Mouse (Mus musculus): ENCODE measurements around the gene Xylt1. TPM values are rescaled to one million over a fixed set of nuclear protein-coding genes. Genes with fewer than 3 reads are reported as not detected.

Gene Xylt1
- polyA plus RNA-seq, 1 experiment from 2014 or later: 2.6 TPM

GRCm38 (mm10) chr7:117672121-117672591 is 291.4 kb downstream of the Xylt1 start:
- H3K4me2 ChIP-seq (ENCODE audit: low read length): no peak overlapping the region
- no peaks in the 10 kb centered on the region for H3K36me3 ChIP-seq (ENCODE audit: control insufficient read depth, insufficient read depth)
- no peak overlapping the region for H3K4me3 ChIP-seq (replicated peaks; ENCODE audit: low read length)
- peak; percentile 49 for ATAC-seq
- H3K9me3 ChIP-seq (ENCODE audit: control insufficient read depth, low read length): no peaks in the 10 kb centered on the region
- peak overlapping the region; percentile 53 for H3K27ac ChIP-seq (ENCODE audit: low read length)
- H3K4me1 ChIP-seq (replicated peaks; ENCODE audit: control insufficient read depth, insufficient read depth, low read length): peaks cover 2% of the 10 kb centered on the region; the same call in 1 of the 2 replicates
- no peak overlapping the region for H3K9ac ChIP-seq (replicated peaks; ENCODE audit: low read depth, low read length)
- WGBS: 75% methylated on average over 7 of the region's 7 CpGs
- H3K27me3 ChIP-seq (replicated peaks; ENCODE audit: control insufficient read depth, insufficient read depth, low read length): no peaks in the 10 kb centered on the region

- Histone ChIP-seq H3K9me3 (ENCODE audit: control insufficient read depth, low read length) (no peaks in the 10 kb centered on the region), H3K9ac (replicated peaks; ENCODE audit: low read depth, low read length) (no peak overlapping the region), H3K27ac (ENCODE audit: low read length) (no peak overlapping the region), H3K4me1 (replicated peaks; ENCODE audit: control insufficient read depth, insufficient read depth, low read length) (peaks cover 9% of the 10 kb centered on the region), H3K27me3 (replicated peaks; ENCODE audit: control insufficient read depth, insufficient read depth, low read length) (no peaks in the 10 kb centered on the region), H3K4me3 (replicated peaks; ENCODE audit: low read length) (no peak overlapping the region), H3K4me2 (ENCODE audit: low read length) (no peak overlapping the region), H3K36me3 (ENCODE audit: control insufficient read depth, insufficient read depth) (no peaks in the 10 kb centered on the region)
- 4% methylated on average over 5 of the region's 5 CpGs for WGBS
- ATAC-seq: peak; percentile 82
These were observed 305.6 kb downstream of the Xylt1 start for GRCm38 (mm10) chr7:117686120-117686996.

GRCm38 (mm10) chr7:117686997-117687302 is 306.2 kb downstream of the Xylt1 start:
- Histone ChIP-seq H3K27me3 (replicated peaks; ENCODE audit: control insufficient read depth, insufficient read depth, low read length) (no peaks in the 10 kb centered on the region), H3K27ac (ENCODE audit: low read length) (no peak overlapping the region), H3K4me1 (replicated peaks; ENCODE audit: control insufficient read depth, insufficient read depth, low read length) (peaks cover 9% of the 10 kb centered on the region), H3K9me3 (ENCODE audit: control insufficient read depth, low read length) (no peaks in the 10 kb centered on the region), H3K4me3 (replicated peaks; ENCODE audit: low read length) (no peak overlapping the region), H3K36me3 (ENCODE audit: control insufficient read depth, insufficient read depth) (no peaks in the 10 kb centered on the region), H3K9ac (replicated peaks; ENCODE audit: low read depth, low read length) (no peak overlapping the region), H3K4me2 (ENCODE audit: low read length) (no peak overlapping the region)
- 15% methylated on average over 3 of the region's 3 CpGs for WGBS
- ATAC-seq: no peak

GRCm38 (mm10) chr7:117695612-117696011 is 314.8 kb downstream of the Xylt1 start:
- ATAC-seq: no peak
- Histone ChIP-seq H3K4me1 (replicated peaks; ENCODE audit: control insufficient read depth, insufficient read depth, low read length) (peaks cover 16% of the 10 kb centered on the region), H3K9ac (replicated peaks; ENCODE audit: low read depth, low read length) (no peak overlapping the region), H3K4me2 (ENCODE audit: low read length) (no peak overlapping the region), H3K36me3 (ENCODE audit: control insufficient read depth, insufficient read depth) (no peaks in the 10 kb centered on the region), H3K9me3 (ENCODE audit: control insufficient read depth, low read length) (no peaks in the 10 kb centered on the region), H3K4me3 (replicated peaks; ENCODE audit: low read length) (no peak overlapping the region), H3K27ac (ENCODE audit: low read length) (no peak overlapping the region), H3K27me3 (replicated peaks; ENCODE audit: control insufficient read depth, insufficient read depth, low read length) (no peaks in the 10 kb centered on the region)
- 93% methylated on average over 4 of the region's 4 CpGs for WGBS

GRCm38 (mm10) chr7:117697681-117698080 is 316.9 kb downstream of the Xylt1 start:
- no peak for ATAC-seq
- Histone ChIP-seq H3K4me1 (replicated peaks; ENCODE audit: control insufficient read depth, insufficient read depth, low read length) (peaks cover 16% of the 10 kb centered on the region), H3K27me3 (replicated peaks; ENCODE audit: control insufficient read depth, insufficient read depth, low read length) (no peaks in the 10 kb centered on the region), H3K36me3 (ENCODE audit: control insufficient read depth, insufficient read depth) (no peaks in the 10 kb centered on the region), H3K9ac (replicated peaks; ENCODE audit: low read depth, low read length) (no peak overlapping the region), H3K27ac (ENCODE audit: low read length) (no peak overlapping the region), H3K4me2 (ENCODE audit: low read length) (no peak overlapping the region), H3K4me3 (replicated peaks; ENCODE audit: low read length) (no peak overlapping the region), H3K9me3 (ENCODE audit: control insufficient read depth, low read length) (no peaks in the 10 kb centered on the region)
- 98% methylated on average over 4 of the region's 4 CpGs for WGBS

- no peaks in the 10 kb centered on the region for H3K9me3 ChIP-seq (ENCODE audit: control insufficient read depth, low read length)
- no peaks in the 10 kb centered on the region for H3K27me3 ChIP-seq (replicated peaks; ENCODE audit: control insufficient read depth, insufficient read depth, low read length)
- H3K4me1 ChIP-seq (replicated peaks; ENCODE audit: control insufficient read depth, insufficient read depth, low read length): peaks cover 16% of the 10 kb centered on the region
- no peak overlapping the region; the same call in 1 of the 2 replicates for H3K27ac ChIP-seq (ENCODE audit: low read length)
- WGBS: 95% methylated on average over 1 of the region's 1 CpGs
- no peak overlapping the region for H3K9ac ChIP-seq (replicated peaks; ENCODE audit: low read depth, low read length)
- no peak overlapping the region for H3K4me3 ChIP-seq (replicated peaks; ENCODE audit: low read length)
- H3K36me3 ChIP-seq (ENCODE audit: control insufficient read depth, insufficient read depth): no peaks in the 10 kb centered on the region
- H3K4me2 ChIP-seq (ENCODE audit: low read length): no peak overlapping the region
- ATAC-seq: no peak
These were observed 317.9 kb downstream of the Xylt1 start for GRCm38 (mm10) chr7:117698551-117699114.

GRCm38 (mm10) chr7:117699343-117699985 is 318.7 kb downstream of the Xylt1 start:
- Histone ChIP-seq H3K27ac (ENCODE audit: low read length) (peak overlapping the region; percentile 56), H3K27me3 (replicated peaks; ENCODE audit: control insufficient read depth, insufficient read depth, low read length) (no peaks in the 10 kb centered on the region), H3K4me2 (ENCODE audit: low read length) (peak overlapping the region; percentile 27), H3K9ac (replicated peaks; ENCODE audit: low read depth, low read length) (no peak overlapping the region), H3K9me3 (ENCODE audit: control insufficient read depth, low read length) (no peaks in the 10 kb centered on the region), H3K4me3 (replicated peaks; ENCODE audit: low read length) (no peak overlapping the region), H3K36me3 (ENCODE audit: control insufficient read depth, insufficient read depth) (no peaks in the 10 kb centered on the region), H3K4me1 (replicated peaks; ENCODE audit: control insufficient read depth, insufficient read depth, low read length) (peaks cover 16% of the 10 kb centered on the region)
- 13% methylated on average over 4 of the region's 4 CpGs for WGBS
- peak; percentile 92 for ATAC-seq

- Histone ChIP-seq H3K9me3 (ENCODE audit: control insufficient read depth, low read length) (no peaks in the 10 kb centered on the region), H3K4me1 (replicated peaks; ENCODE audit: control insufficient read depth, insufficient read depth, low read length) (peaks cover 16% of the 10 kb centered on the region), H3K27me3 (replicated peaks; ENCODE audit: control insufficient read depth, insufficient read depth, low read length) (no peaks in the 10 kb centered on the region), H3K9ac (replicated peaks; ENCODE audit: low read depth, low read length) (no peak overlapping the region), H3K36me3 (ENCODE audit: control insufficient read depth, insufficient read depth) (no peaks in the 10 kb centered on the region), H3K27ac (ENCODE audit: low read length) (peak overlapping the region; percentile 4; the same call in 1 of the 2 replicates), H3K4me3 (replicated peaks; ENCODE audit: low read length) (no peak overlapping the region), H3K4me2 (ENCODE audit: low read length) (peak overlapping the region; percentile 27; the same call in 1 of the 2 replicates)
- peak; percentile 59 for ATAC-seq
- 19% methylated on average over 6 of the region's 6 CpGs for WGBS
These were observed 319.3 kb downstream of the Xylt1 start for GRCm38 (mm10) chr7:117700066-117700465.

- H3K4me2 ChIP-seq (ENCODE audit: low read length): no peak overlapping the region
- H3K36me3 ChIP-seq (ENCODE audit: control insufficient read depth, insufficient read depth): no peaks in the 10 kb centered on the region
- H3K4me3 ChIP-seq (replicated peaks; ENCODE audit: low read length): no peak overlapping the region
- no peak overlapping the region for H3K9ac ChIP-seq (replicated peaks; ENCODE audit: low read depth, low read length)
- H3K9me3 ChIP-seq (ENCODE audit: control insufficient read depth, low read length): no peaks in the 10 kb centered on the region
- no peak for ATAC-seq
- peaks cover 2% of the 10 kb centered on the region; the same call in 1 of the 2 replicates for H3K4me1 ChIP-seq (replicated peaks; ENCODE audit: control insufficient read depth, insufficient read depth, low read length)
- H3K27me3 ChIP-seq (replicated peaks; ENCODE audit: control insufficient read depth, insufficient read depth, low read length): no peaks in the 10 kb centered on the region
- H3K27ac ChIP-seq (ENCODE audit: low read length): no peak overlapping the region
- 63% methylated on average over 10 of the region's 10 CpGs for WGBS
These were observed 329.3 kb downstream of the Xylt1 start for GRCm38 (mm10) chr7:117709901-117710607.
